Mouse (Mus musculus) granulocyte monocyte progenitor cell, adult 5-6 weeks (primary cell): ENCODE measurements around the gene Sorl1. TPM values are rescaled to one million over a fixed set of nuclear protein-coding genes. Genes with fewer than 3 reads are reported as not detected.

ENCODE experiments used
- ATAC-seq: replicated peaks from 2 replicates; pipeline ENCODE4 v1.8.0; 2016; ENCODE audit warnings: mild to moderate bottlenecking, moderate TSS enrichment, inconsistent platforms; ENCODE audit not compliant: poor library complexity, severe bottlenecking
- total RNA-seq, 2 experiments: library from RNA; stranded (forward) in 1 of 2; stranded (reverse) in 1 of 2; fragments of 200-712, 200-1000 nt in 1 of 2; fragments of >200 nt in 1 of 2; fragmentation: Nextera tagmentation in 1 of 2; gene quantifications; 2 replicates each; pipeline ENCODE4 v1.2.3; 2014 to 2017

The Sorl1 gene
- total RNA-seq, 2 experiments from 2014 or later: 22.0 to 45.2 TPM

GRCm38 (mm10) chr9:42032419-42032818 is 91.7 kb downstream of the Sorl1 start:
- no peak for ATAC-seq

GRCm38 (mm10) chr9:42028807-42029206 is 95.3 kb downstream of the Sorl1 start:
- peak; percentile 81 for ATAC-seq

GRCm38 (mm10) chr9:42024257-42024656 is 99.8 kb downstream of the Sorl1 start:
- no peak for ATAC-seq

GRCm38 (mm10) chr9:42023383-42023782 is 100.7 kb downstream of the Sorl1 start:
- ATAC-seq: no peak

- ATAC-seq: no peak; the same call in 1 of the 2 replicates
Observed at GRCm38 (mm10) chr9:42022318-42022717, 101.8 kb downstream of the Sorl1 start.

- ATAC-seq: no peak
Observed at GRCm38 (mm10) chr9:42019308-42020031, 104.6 kb downstream of the Sorl1 start.

GRCm38 (mm10) chr9:42008501-42008900 is 115.6 kb downstream of the Sorl1 start:
- no peak for ATAC-seq

- ATAC-seq: no peak
Observed at GRCm38 (mm10) chr9:42005101-42005500, 119.0 kb downstream of the Sorl1 start.

GRCm38 (mm10) chr9:42004140-42004539 is 120.0 kb downstream of the Sorl1 start:
- no peak for ATAC-seq

GRCm38 (mm10) chr9:41999498-42000473 is 124.3 kb downstream of the Sorl1 start:
- ATAC-seq: peak; percentile 71

- no peak for ATAC-seq
Observed at GRCm38 (mm10) chr9:41995278-41995677, 128.8 kb downstream of the Sorl1 start.

- no peak for ATAC-seq
Observed at GRCm38 (mm10) chr9:41993821-41994220, 130.3 kb downstream of the Sorl1 start.

GRCm38 (mm10) chr9:41992841-41993240 is 131.3 kb downstream of the Sorl1 start:
- ATAC-seq: no peak

- no peak for ATAC-seq
Observed at GRCm38 (mm10) chr9:41985636-41986035, 138.5 kb downstream of the Sorl1 start.

- no peak for ATAC-seq
Observed at GRCm38 (mm10) chr9:41985052-41985451, 139.0 kb downstream of the Sorl1 start.

GRCm38 (mm10) chr9:41984306-41984705 is 139.8 kb downstream of the Sorl1 start:
- no peak for ATAC-seq

- ATAC-seq: no peak
Observed at GRCm38 (mm10) chr9:41983286-41983685, 140.8 kb downstream of the Sorl1 start.

- no peak for ATAC-seq
Observed at GRCm38 (mm10) chr9:41982760-41983159, 141.3 kb downstream of the Sorl1 start.

- no peak for ATAC-seq
Observed at GRCm38 (mm10) chr9:41982023-41982422, 142.1 kb downstream of the Sorl1 start.

- no peak for ATAC-seq
Observed at GRCm38 (mm10) chr9:41981306-41981705, 142.8 kb downstream of the Sorl1 start.

- ATAC-seq: no peak
Observed at GRCm38 (mm10) chr9:41980796-41981195, 143.3 kb downstream of the Sorl1 start.
